Mouse (Mus musculus): ENCODE results near the gene Blvrb.

Gene Blvrb

DNA sequence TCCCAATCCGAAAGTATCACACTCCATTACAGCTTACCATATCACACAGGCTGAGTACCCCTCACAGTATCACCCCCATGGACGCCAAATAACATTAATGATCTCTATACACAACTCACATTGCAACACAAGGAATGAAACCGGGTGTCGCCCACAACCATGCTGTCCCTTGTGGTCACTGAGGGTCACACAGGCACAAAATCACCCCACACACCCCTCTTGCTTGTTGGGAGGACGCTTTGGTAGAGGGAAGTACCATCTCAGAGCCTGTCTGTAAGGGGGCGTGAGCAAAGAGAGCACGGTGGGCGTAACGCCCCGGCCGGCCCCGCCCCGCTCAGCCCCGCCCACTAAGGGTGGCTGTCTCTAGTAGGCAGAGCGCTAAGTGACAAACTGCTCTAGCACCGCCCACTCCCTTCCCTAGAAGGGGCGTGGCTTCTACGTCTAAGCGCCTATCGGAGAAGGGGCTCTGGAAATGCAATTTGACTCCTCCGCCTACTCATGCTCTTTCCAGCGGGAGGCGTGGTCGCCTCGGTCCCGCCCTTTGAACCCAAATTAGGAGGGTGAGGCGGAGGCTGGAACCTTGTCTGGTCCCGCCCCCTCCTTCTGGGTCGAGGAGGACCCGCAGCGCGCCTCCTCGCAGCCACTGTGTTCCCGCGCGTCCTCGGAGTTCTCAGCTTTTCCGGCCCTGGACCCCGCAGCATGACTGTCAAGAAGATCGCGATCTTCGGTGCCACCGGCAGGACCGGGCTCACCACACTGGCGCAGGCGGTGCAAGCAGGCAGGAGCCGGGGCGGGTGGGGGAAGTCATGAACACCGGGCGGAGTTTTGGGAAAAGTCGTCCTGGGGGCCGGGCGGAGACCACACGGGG, at the start of gene Blvrb, which contains the start of gene Sptbn4:
TSS of gene Blvrb (plus strand) at position 560 of the 868 bp plus-strand sequence.
TSS of gene Sptbn4 (minus strand) at position 268 of the 868 bp plus-strand sequence.
- peak; percentile 97 for DNase-seq (ENCODE audit: low spot score)

DNA sequence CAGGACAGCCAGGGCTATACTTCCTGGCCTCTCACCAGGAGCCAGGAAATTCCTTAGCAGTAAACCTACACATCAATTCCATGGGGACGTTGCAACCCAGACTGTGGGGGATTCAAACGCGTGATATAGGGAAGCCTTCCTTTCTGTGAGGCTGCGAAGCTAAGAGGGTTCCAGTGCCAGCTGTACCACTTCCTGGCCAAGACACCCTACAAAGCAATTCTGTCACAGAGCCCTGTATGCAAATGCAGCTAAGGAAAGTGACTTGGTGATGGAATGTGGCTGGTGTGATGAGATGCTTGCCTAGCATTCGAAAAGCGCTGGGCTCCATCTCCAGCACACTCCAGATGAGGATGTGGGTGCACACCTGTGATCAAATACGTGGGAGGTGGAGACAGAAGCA, 47.2 kb upstream of the Blvrb start:
- no peak for DNase-seq (ENCODE audit: low spot score)

DNA sequence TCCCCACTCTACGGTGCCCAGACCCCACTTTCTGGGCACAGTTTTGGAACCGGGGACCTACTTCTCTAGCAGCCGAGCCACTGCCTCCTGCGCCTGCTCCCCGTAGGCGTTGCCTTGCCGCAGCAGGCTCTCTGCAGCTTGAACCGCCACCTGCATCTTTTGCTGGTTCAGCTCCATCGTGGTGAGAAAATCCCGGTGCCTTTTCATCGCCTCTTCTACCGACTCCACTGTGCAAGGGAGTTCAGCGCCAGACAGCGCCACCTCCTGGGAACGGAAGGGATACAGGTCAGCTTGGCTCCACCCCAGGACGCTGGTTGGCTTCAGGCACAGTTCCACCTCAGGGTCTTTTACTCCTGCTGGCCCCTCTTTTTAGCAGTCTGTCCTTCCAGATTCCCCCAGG, 45.1 kb upstream of the Blvrb start:
- peak; percentile 54 for DNase-seq (ENCODE audit: low spot score)

DNA sequence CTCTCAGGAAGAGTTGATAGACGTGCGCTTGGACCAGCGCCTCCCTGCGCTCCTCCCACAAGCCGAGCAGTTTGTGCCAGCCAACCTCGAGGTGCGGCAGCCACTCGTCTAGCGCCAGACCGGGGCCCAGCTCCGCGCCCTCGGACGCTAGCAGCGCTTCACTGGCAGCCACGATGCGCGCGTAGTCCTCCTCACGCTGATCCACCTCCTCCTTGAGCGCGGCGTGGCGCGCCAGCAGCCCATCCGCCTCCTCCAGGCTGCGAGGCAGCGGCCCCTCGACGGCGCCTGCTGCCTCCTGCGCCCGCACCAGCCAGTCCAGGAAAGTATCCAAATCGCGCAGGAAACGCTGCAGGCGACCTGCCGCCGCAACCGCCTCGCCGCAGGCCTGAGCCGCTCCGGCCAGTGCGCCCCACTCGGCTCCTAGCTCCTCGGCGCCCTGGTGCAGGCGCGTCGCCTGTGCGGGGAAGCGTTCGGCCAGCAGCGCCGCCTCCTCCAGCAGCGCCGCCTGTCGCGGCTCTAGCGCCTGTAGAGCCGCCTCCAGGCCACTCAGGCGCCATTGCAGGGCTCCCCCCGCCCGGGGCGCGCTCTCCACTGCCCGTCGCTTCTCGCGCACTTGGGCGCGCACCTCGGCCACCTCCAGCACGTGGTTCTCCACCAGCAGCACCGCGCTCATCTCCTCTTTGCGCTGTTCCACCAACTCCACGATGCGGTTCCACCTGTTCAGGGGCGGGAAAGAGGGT, 43.4 kb upstream of the Blvrb start:
- DNase-seq (ENCODE audit: low spot score): no peak

DNA sequence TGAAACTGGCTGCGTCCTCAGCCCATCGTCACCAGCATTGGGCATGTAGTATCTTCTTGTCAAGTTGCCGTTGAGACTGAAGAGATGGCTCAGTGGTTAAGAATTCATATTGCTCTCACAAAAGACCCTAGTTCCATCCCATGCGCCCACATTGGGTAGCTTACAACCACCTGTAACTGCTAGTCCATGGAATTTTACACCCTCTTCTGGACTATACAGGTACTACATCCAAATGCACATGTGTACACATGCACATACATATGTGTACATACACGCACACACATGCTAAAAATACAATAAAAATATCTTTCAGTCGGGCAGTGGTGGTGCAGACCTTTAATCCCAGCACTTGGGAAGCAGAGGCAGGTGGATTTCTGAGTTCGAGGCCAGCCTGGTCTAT, 41.3 kb upstream of the Blvrb start:
- DNase-seq (ENCODE audit: low spot score): no peak

DNA sequence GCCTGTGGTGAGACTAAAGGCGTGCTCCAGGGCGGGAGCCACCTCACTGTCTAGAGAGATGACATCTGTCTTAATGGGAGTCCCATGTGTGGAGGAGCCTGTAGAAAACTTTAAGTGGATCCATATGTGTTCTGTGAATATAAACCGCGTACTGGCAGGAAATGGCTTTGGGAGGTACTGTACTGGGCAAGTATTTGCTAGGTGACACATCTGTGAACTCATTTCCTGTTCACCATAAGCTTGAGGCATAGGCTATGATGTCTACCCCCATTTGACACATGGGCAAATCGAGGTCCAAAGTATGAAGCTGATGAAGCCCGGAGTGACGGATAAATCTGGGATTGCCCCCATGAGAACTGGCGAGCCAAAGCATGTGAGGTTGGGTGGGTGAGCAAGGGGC, 40.0 kb upstream of the Blvrb start:
- DNase-seq (ENCODE audit: low spot score): no peak

DNA sequence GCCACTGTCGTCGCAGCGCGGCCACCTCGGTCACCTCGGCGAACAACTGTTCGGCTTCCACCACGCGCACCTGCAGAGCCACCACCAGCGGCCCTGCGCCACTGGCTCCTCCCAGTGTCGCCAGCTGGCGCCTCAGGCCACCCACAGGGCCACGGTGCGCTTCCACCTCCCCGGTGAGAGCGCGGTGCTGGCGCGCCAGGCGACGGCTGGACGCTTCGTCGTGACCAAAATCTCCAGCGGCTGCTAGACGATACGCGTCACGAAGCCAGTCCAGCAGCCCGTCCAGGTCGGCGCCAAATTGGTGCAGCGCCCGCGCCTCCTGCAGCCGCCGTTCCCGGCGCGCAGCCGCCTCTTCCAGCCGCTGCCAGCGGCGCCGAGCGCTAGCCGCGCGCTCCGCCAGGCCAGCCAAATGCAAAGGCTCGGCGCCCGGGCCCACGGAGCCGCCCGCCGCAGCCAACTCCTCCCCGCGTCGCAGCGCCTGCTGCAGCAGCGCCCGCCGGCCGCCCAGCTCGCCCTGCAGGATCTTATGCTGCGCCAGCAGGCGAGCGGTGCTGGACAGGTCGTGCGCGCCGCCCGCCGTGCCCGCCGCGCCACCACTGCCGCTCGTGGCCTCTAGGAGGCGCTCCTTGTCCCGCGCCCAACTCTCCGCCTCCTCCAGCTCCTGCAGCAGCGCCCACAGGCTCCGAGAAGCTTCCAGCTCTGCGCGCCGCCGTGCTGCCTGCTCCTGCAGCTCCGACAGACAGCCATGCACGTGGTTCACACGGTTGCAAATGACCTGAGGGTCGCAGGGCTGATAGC, 39.2 kb upstream of the Blvrb start:
- DNase-seq (ENCODE audit: low spot score): peak; percentile 82

DNA sequence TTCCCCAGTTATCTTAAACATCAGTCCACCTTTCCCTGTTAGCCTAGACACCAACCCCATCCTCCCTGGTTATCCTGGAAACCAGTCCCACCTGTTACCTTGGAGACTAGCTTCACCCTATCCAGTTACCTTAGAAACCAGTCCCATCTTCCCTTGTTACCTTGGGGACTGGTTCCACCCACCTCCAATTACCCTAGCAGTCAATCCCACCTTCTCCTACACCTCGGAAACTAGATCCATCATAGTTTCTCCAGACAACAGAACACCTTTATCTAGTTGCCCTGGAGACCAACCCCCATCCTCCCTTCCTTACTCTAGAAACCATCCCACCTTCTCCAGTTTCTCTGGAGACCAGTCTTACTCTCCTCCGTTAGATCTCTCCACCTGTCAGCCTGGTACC, 30.6 kb upstream of the Blvrb start:
- no peak for DNase-seq (ENCODE audit: low spot score)

DNA sequence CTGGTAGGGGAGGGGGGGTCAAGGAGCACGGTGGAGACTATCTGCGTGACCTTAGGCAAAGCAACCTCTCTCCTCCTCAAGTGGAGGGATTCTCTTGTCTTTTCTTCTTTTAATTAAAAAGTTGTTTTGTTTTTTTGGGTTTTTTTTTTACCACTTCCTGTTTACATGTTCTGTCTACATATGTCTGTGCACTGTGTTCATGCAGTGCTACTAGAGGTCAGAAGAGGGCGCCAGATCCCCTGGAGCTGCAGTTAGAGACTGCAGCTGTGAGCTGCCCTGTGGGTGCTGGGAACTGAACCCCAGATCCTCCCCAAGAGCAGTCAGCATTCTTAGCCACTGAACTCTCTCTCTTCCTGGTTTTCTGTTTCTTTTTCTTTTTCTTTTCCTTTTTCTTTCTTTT, 28.7 kb upstream of the Blvrb start:
- no peak for DNase-seq (ENCODE audit: low spot score)

DNA sequence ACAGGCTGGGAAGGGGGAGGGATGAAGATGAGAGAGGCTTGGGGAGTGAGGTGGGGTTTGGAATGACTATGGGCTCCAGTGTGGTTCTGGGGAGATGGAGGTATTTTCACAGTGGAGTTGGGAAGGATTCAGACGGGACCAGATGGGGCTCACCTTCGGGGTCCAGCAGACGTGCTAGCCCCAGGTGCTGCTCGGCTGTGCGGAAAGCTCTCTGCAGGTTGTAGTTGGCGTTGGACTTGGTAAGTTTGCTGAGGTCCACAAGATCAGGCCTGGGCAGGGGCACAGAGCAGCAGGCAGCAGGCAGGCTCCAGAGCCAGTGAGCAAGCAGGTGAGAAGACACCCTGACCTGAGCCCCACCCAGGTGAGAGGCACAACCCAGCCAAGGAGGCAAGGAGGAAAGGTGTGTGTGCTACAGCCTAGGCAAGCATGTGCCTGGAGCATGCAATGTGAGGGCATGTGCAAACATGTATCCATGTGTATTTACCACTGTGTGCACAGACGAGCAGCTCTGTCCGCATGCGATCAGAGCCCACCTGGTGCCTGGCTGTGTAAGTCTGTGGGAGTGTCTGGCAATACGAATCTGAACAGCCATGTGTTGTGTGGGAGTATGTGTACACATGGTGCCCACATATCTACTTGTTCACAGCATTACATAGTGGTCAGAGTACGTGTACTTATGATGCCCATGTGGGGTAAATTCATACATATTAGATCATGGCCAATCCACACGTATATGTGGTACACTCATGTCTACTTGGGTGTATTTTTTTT, 24.0 kb upstream of the Blvrb start:
- no peak for DNase-seq (ENCODE audit: low spot score)

DNA sequence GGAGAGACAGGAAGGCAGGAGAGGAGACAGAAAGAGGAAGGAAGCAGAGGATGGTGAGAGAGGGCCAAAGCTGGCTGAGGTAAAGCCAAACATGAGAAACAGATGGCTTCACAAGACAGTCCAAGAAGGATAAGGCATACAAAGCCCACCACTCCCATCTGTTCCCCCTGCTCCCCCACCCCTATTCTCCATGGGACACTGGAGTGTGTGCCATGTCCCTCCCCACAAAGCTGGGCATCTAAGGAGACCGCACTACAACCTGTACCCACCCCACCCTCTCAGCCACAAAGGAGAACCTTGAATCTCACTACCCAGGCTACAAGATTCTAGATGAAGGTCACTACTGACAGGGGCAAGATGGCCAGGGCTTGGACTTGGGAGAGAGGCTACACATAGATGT, 20.4 kb upstream of the Blvrb start:
- DNase-seq (ENCODE audit: low spot score): no peak

DNA sequence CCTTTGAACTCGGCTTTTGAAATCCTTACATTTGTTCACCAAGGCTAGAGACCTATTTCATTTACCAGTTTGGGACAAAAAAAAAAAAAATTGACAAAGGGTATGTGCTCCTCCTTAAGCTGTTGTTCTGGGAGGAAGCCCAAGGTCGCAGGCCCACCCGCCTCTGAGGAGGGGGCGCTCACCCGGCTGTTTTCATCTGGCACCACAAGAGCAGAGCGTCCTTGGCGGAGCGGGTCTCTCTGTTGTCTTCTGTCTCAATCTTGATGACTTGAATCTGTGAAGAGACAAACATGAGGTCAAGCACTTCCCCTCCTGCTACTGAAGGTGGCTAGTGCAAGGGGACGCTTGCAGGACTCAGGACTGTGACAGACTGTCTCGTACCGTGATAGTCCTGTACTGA, 19.8 kb upstream of the Blvrb start:
- DNase-seq (ENCODE audit: low spot score): peak; percentile 7

DNA sequence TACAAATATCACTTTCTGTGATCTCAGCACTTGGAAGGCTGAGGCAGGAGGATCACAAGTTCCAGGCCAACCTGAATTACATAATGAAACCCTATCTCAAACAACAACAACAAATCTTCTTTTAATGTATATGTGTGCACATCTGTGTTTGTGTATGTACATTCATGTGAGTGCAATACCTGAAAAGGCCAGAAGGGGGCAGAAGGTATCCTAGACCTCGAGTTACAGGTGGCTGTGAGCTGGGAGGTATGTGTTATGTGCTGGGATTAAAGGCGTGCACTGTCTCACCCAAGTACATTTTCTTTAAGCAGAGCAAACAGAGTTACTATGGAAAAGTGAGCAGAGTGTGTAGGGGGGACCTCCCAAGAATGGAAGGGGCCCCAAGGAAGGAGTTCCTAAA, 18.6 kb upstream of the Blvrb start:
- DNase-seq (ENCODE audit: low spot score): no peak

DNA sequence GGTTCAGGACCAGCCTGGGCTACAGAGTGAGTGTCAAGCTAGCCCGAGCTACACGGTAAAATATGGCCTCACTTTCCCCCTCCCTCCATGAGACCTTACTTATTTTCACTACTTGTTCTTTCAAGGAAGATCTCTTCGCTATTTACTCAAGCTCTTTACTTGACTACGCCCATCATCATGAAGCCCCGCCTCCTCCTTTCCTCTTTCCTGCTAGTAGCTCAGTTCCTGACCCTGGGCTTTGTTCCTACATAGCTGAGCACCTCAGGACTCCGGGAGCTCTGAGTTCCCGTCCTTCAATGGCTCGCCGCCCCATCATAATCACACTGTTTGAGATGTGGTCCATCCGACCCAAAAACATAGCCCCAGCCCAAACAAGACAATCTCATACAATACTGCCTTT, 14.4 kb upstream of the Blvrb start:
- no peak for DNase-seq (ENCODE audit: low spot score)

DNA sequence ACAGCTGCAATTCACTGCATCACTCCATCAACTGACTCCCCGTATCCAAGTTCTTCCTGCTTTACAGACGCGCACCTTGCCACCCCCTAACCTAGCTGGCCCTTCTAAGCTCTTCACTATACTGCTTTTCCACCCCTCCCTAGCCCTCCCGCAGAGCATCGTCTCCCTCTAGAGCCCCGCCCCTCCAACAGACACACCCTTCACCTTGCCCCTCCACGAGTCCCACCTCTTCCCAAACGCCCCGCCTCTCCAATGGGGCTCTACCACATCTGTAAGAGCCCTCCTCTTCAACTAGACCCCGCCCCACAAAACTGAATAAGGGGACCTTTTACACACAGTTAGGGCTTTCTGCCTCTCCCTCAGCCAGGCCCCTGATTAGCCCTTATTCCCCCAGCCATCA, 14.0 kb upstream of the Blvrb start:
- no peak for DNase-seq (ENCODE audit: low spot score)

DNA sequence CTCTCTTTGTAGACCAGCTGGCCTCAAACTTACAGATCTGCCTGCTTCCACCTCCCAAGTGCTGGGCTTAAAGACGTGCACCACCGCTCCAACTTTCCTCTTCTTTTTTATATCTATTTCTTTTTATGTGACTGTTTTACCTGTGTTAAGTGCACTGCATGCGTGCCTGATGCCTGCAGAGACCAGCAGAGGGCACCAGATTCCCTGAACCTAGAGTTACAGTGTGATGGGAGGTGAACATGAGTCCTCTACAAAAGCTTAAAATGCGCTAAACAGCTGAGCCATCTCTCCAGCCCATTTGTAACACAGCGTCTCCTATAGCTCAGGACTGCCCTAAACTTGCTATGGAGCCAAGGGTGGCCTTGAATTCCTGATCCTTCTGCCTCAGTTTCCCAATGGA, 10.2 kb upstream of the Blvrb start:
- DNase-seq (ENCODE audit: low spot score): no peak

DNA sequence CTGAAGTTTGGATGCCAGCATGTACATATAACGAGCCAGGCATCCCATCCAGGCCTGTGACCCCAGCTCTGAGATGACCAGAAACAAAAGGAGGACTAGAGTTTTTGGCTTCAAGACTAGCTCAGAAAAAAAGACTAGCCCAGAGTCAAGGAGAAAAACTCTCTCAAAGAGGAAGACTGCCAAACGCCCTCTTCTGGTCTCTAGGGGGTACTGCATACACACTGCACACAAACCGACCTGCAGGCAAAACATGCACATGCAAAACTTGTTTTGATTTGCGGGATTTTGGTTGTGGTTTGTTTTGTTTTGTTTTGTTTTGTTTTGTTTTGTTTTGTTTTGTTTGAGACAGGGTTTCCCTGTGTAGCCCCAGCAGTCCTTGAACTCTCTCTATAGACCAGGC, 7.8 kb upstream of the Blvrb start:
- DNase-seq (ENCODE audit: low spot score): no peak

DNA sequence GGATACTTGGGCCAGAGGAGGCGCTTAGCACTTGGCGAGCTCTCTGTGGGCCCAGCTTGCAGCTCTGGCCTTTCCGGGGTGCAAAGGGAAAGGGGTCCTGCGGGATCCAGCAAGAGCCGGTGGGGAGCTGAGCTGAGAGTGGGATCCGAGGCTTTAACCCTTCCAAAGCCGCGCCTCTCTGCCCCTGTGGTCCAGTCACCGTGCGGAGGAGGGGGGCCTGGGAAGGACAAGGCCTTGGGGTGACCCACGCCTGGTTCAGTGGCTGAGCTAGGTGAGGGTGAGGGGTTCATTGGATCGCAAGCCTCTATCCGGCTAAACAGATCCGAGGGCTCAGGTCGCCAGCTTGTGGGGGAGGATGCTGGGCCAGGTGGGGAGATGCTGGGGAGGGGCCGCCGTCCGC, 1.7 kb upstream of the Blvrb start:
- DNase-seq (ENCODE audit: low spot score): no peak

DNA sequence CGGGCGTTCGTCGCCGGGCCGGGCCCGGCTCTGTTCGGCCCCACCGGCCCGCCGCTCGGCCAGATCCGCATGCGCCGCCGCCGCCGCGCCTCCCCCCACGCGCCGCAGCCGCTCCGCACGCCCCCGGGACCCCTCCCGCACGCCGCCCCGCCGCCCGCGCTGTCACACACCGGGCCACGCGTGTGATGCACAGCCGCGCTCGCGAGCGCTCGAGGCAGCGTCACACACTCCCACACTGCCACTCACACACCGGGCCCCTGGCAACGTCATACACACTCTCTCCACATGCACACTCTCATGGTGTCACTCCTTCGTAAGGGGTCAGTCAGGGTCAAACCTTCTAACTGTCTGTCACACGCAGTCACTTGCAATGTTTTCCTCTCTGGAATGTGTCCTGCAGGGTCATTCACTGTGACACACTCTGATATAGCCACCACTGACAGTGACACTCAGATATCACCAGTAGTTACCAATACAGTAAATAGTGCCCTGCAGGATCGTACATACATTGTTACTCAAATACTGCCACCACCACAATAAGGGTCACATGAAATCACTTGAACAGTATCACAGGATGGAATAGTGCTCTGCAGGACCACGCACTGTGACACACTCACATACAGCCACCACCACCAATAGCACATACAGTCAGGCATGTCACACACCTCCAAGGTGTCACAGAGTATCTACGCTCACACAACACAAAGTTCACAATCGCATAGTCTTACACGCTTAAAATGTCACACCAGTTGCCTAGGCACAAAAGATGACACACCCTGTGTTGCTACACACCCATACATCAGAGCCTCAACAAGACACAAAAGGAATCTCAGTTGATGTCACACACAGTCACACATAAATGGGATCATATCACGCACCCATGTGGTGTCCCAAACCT, 1.0 kb upstream of the Blvrb start:
- no peak for DNase-seq (ENCODE audit: low spot score)

DNA sequence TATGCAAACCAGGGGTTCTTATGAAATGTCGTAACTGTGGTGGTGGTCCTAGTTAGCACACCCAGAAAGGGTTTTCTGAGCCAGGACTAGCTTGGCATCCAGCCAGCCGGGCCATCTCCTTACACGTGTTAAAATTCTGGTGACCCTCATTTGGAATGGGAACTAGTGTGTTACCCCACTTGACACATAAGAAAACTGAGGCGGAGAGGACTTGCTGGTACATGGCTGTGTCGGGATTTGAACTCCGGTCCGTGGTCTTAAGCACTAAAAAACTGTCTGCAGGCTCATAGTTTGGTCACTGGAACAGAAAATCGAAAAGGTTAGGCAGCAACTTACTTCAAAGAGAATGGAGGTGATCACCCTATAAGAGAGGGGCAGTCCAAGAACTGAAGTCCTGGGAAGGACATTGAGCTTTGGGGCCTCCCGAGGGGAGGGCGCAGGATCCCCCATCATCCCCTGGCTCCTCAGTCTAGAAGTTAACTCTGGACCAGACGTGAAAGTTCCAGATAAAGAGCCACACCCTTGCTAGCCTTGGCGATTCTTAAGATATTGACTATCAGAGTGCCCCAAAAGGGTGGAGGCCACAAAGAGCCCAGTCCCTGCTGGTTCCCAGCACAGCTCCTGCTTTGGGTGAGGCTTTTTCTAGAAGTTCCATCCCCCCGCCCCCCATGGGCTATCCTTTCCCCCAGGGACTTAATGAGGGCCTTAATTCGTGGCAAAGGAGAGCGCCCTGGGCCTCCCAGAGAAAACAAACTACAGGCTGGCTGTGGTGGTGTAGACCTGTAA, 836 bp downstream of the Blvrb start:
- no peak for DNase-seq (ENCODE audit: low spot score)

Measured in ovary, postnatal 36 days (tissue).